Mouse (Mus musculus) c-Kit-negative CD71-positive TER-119-positive erythroid progenitor cells, embryonic 14.5 days (primary cell): Measurements from ENCODE around the gene Spin2d.
"Not testable (repeated sequence)": the region's sequence is repeated elsewhere in the genome, so short reads cannot be mapped to it uniquely, and the experiment has no call there.

Experiments used
- DNase-seq: peaks from one replicate; pipeline ENCODE4 v3.0.0-alpha.2; 2013; ENCODE audit warnings: low read depth, low spot score

Spin2d gene

GRCm38 (mm10) chrX:73176889-73177288 lies at the start of gene Spin2d:
Gene Spin2d, minus strand, starts transcription at chrX:73176989.
- not testable (repeated sequence) for DNase-seq

DNA sequence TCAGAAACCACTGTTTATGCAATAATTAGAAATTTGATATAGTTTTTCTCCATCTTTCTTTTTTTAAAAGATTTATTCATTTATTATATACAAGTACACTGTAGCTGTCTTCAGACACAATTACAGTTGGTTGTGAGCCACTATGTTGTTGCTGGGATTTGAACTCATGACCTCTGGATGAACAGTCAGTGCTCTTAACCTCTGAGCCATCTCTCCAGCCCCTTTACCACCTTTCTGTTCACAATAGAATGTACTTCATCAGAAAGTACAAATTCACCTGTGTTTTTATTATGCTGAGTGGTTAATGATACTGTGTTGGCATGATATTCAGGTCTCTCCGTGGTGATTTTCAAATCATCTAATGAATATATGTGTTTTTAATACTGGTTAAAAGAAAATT lies 48.6 kb upstream of the Spin2d start:
- no peak for DNase-seq

GRCm38 (mm10) chrX:73213819-73214564 lies 37.2 kb upstream of the Spin2d start, which contains the start of gene Xlr4b:
Gene Xlr4b, plus strand, starts transcription at chrX:73214333.
- not testable (repeated sequence) for DNase-seq

DNA sequence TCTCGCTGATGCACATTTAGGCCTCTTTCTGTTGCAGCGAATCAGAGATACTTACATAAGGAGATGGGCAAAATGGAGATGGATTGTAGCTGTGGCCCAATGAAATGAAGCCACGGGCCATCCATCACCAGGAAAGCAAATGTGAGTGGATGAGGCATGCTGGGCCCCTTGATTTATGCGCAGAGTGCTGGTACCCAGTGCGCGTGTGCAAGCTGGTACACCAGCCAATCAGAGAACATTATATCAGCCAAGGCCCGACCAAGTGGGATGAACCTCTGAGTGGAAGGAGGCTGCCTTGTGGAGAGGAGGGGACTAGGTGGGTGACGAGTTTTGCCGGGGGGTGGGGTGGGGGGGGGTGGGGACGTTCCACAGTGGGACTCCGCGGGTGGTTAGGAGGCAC lies 15.1 kb upstream of the Spin2d start, which contains the start of gene Xlr3b:
Xlr3b (plus strand) TSS at position 274 of the 400 bp plus-strand sequence.
- not testable (repeated sequence) for DNase-seq

DNA sequence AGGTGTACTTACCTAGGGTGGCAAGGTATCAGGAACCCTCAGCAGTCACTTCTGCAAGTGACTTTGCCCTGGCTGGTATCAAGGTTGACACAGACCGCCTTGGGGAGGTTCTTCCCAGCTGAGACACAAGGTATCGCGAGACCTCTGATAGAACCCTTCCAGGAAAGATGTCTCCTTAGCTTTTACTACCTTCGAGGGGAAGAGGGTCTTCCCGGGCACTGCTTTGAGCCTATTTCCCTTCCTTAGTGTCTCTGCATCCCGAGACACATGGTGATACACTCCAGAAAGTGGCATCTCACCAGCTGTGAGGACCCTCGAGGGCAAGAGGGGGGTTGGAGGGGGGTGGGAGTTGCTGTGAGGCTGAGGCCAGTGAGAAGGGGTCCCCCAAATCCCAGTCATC lies 27.4 kb downstream of the Spin2d start, which contains the start of gene DXBay18:
DXBay18 (minus strand) TSS at position 101 of the 400 bp plus-strand sequence.
- DNase-seq: not testable (repeated sequence)

- DNase-seq: not testable (repeated sequence)
Observed at GRCm38 (mm10) chrX:73148496-73148895, 28.3 kb downstream of the Spin2d start, which contains the start of gene Xlr5b. Gene Xlr5b, plus strand, starts transcription at chrX:73148796.

DNA sequence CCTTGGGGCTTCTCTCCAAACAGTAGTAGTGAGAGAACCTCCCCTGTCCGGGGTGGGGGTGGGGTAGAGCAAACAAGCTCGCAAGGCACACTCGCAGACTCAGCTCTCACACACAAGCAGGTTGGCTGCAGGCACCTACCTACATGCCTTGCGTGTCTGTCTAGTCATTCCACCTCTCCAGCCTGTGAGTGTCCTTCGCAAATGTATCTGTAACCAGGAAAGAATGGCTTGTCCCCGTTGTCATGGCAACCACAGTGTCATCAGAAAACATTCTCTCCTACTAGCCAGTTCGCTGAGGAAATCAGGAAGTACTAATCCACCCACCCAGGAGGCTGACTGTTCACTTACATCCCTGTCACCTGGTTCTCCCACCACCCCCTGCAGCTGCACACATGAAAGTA lies 33.6 kb downstream of the Spin2d start:
- not testable (repeated sequence) for DNase-seq
